Mouse (Mus musculus) liver, embryonic 14.5 days (tissue): ENCODE results near the gene Tmtc1.

Experiments used
- CTCF ChIP-seq: IDR thresholded peaks from 2 replicates; pipeline ENCODE4 v1.5.1; 2016; ENCODE audit warnings: antibody characterized with exemption, low read depth, control low read depth
- EP300 ChIP-seq: IDR thresholded peaks from 2 replicates; pipeline ENCODE4 v1.6.1; 2016; ENCODE audit warnings: antibody characterized with exemption, low read depth

DNA sequence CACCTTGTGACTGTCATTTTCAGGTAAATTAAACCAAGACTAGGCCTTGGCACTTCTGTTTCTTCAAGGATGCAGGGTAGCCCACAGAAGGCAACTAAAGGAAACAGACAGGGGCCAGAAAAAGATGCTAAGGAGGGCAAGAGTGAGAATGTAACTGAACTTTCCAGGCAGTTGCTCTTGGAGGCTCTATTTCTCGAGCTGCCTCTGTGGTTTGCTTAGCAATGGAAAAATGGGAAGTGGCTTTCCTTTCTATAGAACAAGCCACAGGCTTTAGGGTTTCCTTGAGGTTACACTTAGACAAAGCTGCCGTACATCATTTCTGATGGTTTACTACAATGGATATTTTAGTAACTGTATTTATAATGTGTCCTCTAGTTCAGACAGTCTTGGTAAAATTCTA, 102.4 kb downstream of the Tmtc1 start:
- TF ChIP-seq CTCF (no peak), EP300 (no peak)
